Mouse (Mus musculus) heart, embryonic 12.5 days (tissue): ENCODE data around the gene Mgat5. TPM values are rescaled to one million over a fixed set of nuclear protein-coding genes. Genes with fewer than 3 reads are reported as not detected.

Experiments used
- ATAC-seq: fragments of 200-750 bp; cut with Nextera tagmentation; 2 replicates; pipeline ENCODE4 v1.8.0; 2017; ENCODE audit warnings: moderate TSS enrichment, moderate library complexity; ENCODE audit not compliant: insufficient number of reproducible peaks, low FRiP score
- H3K27ac ChIP-seq: fragments of 300-500 bp; sonication (generic); 2 replicates; pipeline ENCODE4 v1.5.1; 2016; ENCODE audit warnings: mild to moderate bottlenecking, moderate library complexity; ENCODE audit not compliant: poor library complexity, severe bottlenecking
- H3K27me3 ChIP-seq: fragments of 300-500 bp; sonication (generic); replicated peaks from 2 replicates; pipeline ENCODE4 v1.6.1; 2016; ENCODE audit warnings: mild to moderate bottlenecking, moderate library complexity
- H3K36me3 ChIP-seq: fragments of 300-500 bp; sonication (generic); 2 replicates; pipeline ENCODE4 v1.6.1; 2016; ENCODE audit warnings: mild to moderate bottlenecking, moderate library complexity
- H3K4me1 ChIP-seq: fragments of 300-500 bp; sonication (generic); replicated peaks from 2 replicates; pipeline ENCODE4 v1.6.1; 2016; ENCODE audit warnings: mild to moderate bottlenecking
- H3K4me2 ChIP-seq: fragments of 300-500 bp; sonication (generic); 2 replicates; pipeline ENCODE4 v1.6.1; 2016; ENCODE audit warnings: mild to moderate bottlenecking, moderate library complexity
- H3K4me3 ChIP-seq: fragments of 300-500 bp; sonication (generic); 2 replicates; pipeline ENCODE4 v1.5.1; 2016; ENCODE audit warnings: mild to moderate bottlenecking
- H3K9ac ChIP-seq: fragments of 300-500 bp; sonication (generic); 2 replicates; pipeline ENCODE4 v1.6.1; 2016; ENCODE audit warnings: mild to moderate bottlenecking, moderate library complexity
- H3K9me3 ChIP-seq: fragments of 300-500 bp; sonication (generic); replicated peaks from 2 replicates; pipeline ENCODE4 v1.6.1; 2016; ENCODE audit warnings: mild to moderate bottlenecking, moderate library complexity
- WGBS: fragments of 180-500 bp; shearing (Covaris S2); methylation state at CpG from one replicate; pipeline ENCODE4 v1.1.7; 2016; 5-methylcytosine and 5-hydroxymethylcytosine counted together
- polyA plus RNA-seq: library from polyadenylated mRNA; unstranded; fragments of >200 nt; fragmentation: Nextera tagmentation; extraction: Ambion mirVana; gene quantifications from 2 replicates; pipeline ENCODE4 v1.2.1, GENCODE M21; 2016

Gene Mgat5
- polyA plus RNA-seq, 1 experiment from 2014 or later = 4.3 TPM

- H3K4me3 ChIP-seq = no peak overlapping the region
- H3K27ac ChIP-seq = peak overlapping the region; percentile 42; the same call in 1 of the 2 replicates
- no peak overlapping the region for H3K4me2 ChIP-seq
- no peak for ATAC-seq
- no peak overlapping the region for H3K9ac ChIP-seq
- no peaks in the 10 kb centered on the region; the same call in 1 of the 2 replicates for H3K9me3 ChIP-seq
- H3K4me1 ChIP-seq = peaks cover 40% of the 10 kb centered on the region
- 52% methylated on average over 6 of the region's 6 CpGs for WGBS
- peaks cover 18% of the 10 kb centered on the region for H3K36me3 ChIP-seq
- no peaks in the 10 kb centered on the region for H3K27me3 ChIP-seq
These were observed 115.0 kb downstream of the Mgat5 start for GRCm38 (mm10) chr1:127319768-127320167.

GRCm38 (mm10) chr1:127320956-127321355 is 116.1 kb downstream of the Mgat5 start:
- Histone ChIP-seq H3K4me1 (peaks cover 40% of the 10 kb centered on the region), H3K4me3 (no peak overlapping the region), H3K36me3 (peaks cover 18% of the 10 kb centered on the region), H3K27me3 (no peaks in the 10 kb centered on the region), H3K9me3 (no peaks in the 10 kb centered on the region; the same call in 1 of the 2 replicates), H3K4me2 (no peak overlapping the region), H3K27ac (peak overlapping the region; percentile 4; the same call in 1 of the 2 replicates), H3K9ac (no peak overlapping the region)
- ATAC-seq = no peak
- 63% methylated on average over 10 of the region's 10 CpGs for WGBS

DNA sequence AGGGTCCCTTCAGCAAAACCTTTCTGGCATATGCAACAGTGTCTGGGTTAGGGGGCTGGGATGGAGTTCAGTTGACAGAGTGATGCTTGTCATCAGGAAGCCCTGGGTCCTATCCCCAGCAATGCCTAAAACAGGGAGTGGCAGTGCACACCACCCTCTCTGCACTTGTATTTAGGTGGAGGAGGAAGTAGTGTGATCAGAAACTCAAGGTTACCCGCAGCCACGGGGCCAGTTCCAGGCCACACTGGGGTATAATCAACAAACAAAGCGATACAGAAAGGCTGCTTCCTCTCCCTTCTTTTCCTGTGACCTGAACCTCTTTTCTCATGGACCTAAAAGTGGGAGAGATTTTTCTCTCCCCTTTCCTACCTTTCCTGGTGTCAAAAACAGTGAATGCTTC is 116.8 kb downstream of the Mgat5 start:
- Histone ChIP-seq H3K27me3 (no peaks in the 10 kb centered on the region), H3K9ac (no peak overlapping the region), H3K4me1 (peaks cover 40% of the 10 kb centered on the region), H3K36me3 (peaks cover 18% of the 10 kb centered on the region), H3K4me2 (no peak overlapping the region), H3K4me3 (no peak overlapping the region), H3K9me3 (no peaks in the 10 kb centered on the region; the same call in 1 of the 2 replicates), H3K27ac (peak overlapping the region; percentile 26; the same call in 1 of the 2 replicates)
- 45% methylated on average over 3 of the region's 3 CpGs for WGBS
- no peak for ATAC-seq

DNA sequence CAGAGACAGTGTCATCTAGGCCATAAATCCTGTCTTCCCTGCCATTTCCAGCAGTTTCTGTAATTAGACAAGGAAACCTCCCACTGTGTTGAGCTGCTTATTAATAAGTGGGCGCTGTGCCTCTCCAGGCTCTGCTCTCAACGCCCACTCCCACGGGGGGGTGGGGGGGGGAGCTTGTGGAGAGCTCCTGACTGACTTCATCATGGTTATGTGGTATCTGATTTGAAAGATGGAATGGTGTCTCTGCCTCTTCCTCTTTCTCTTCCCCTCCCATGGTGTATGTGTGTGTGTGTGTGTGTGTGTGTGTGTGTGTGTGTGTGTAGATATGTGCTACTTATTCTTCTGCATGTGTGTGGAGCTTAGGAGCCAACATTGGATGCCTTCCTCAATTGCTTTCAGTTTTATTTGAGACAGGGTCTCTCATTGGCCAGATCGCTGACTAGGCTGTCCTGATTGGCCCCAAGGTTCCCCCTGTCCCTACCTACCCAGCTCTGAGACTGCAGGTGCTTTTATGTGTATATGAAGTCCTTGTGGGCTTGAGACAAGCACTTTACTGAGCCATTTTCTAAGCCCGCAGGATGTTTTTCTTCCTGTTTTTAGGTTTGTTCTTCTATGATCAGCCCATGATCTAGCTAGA is 117.5 kb downstream of the Mgat5 start:
- H3K4me2 ChIP-seq = no peak overlapping the region
- H3K4me1 ChIP-seq = peaks cover 39% of the 10 kb centered on the region
- WGBS = 71% methylated on average over 5 of the region's 5 CpGs
- H3K27ac ChIP-seq = no peak overlapping the region
- no peaks in the 10 kb centered on the region; the same call in 1 of the 2 replicates for H3K9me3 ChIP-seq
- H3K4me3 ChIP-seq = no peak overlapping the region
- peaks cover 18% of the 10 kb centered on the region for H3K36me3 ChIP-seq
- H3K9ac ChIP-seq = no peak overlapping the region
- ATAC-seq = no peak
- no peaks in the 10 kb centered on the region for H3K27me3 ChIP-seq

DNA sequence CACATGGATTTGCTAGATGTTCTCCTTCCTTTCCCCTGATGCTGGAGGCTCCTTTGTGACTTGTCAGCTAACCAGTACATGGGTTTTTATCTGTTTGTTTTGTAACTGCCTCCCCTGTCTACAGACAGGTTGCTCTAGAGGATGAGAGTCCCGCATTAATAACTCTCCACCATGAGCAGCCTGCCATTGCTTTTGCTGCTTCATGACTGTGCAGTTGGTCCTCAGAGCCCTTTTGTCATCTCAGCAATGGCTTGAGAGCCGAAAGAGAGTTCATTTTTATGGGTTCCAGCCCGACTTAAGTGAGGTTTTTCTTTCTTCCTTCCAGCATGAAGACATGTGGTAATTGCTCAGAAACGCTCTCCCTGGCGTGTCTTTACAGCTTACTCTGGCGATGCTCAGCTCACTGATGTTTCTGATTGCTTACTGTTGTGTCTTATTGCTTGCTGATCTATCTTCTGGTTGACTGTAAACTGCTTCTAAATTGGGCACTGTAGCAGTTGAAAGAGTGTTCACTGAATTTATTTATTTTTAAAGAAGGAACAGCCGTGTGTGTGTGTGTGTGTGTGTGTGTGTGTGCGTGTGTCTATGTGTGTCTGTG is 120.9 kb downstream of the Mgat5 start:
- H3K9ac ChIP-seq = no peak overlapping the region
- peaks cover 38% of the 10 kb centered on the region for H3K4me1 ChIP-seq
- no peak overlapping the region for H3K27ac ChIP-seq
- WGBS = 82% methylated on average over 8 of the region's 8 CpGs
- no peak for ATAC-seq
- H3K9me3 ChIP-seq = no peaks in the 10 kb centered on the region; the same call in 1 of the 2 replicates
- H3K4me3 ChIP-seq = no peak overlapping the region
- no peaks in the 10 kb centered on the region for H3K27me3 ChIP-seq
- no peak overlapping the region for H3K4me2 ChIP-seq
- peaks cover 15% of the 10 kb centered on the region for H3K36me3 ChIP-seq

- no peak for ATAC-seq
These were observed 123.0 kb downstream of the Mgat5 start for GRCm38 (mm10) chr1:127327773-127328172.

GRCm38 (mm10) chr1:127328354-127328875 is 123.6 kb downstream of the Mgat5 start:
- Histone ChIP-seq H3K4me2 (no peak overlapping the region), H3K9me3 (no peaks in the 10 kb centered on the region; the same call in 1 of the 2 replicates), H3K4me3 (no peak overlapping the region), H3K4me1 (peaks cover 17% of the 10 kb centered on the region), H3K27me3 (no peaks in the 10 kb centered on the region), H3K36me3 (peaks cover 9% of the 10 kb centered on the region), H3K27ac (no peak overlapping the region), H3K9ac (no peak overlapping the region)
- 68% methylated on average over 5 of the region's 5 CpGs for WGBS
- ATAC-seq = no peak

More at GRCm38 (mm10) chr1:127327773-127328172, 123.0 kb downstream of the Mgat5 start:
- 79% methylated on average over 6 of the region's 6 CpGs for WGBS
- H3K4me1 ChIP-seq = peaks cover 17% of the 10 kb centered on the region
- H3K27me3 ChIP-seq = no peaks in the 10 kb centered on the region
- peaks cover 14% of the 10 kb centered on the region for H3K36me3 ChIP-seq
- H3K9ac ChIP-seq = no peak overlapping the region
- H3K4me2 ChIP-seq = no peak overlapping the region
- H3K4me3 ChIP-seq = no peak overlapping the region
- no peaks in the 10 kb centered on the region; the same call in 1 of the 2 replicates for H3K9me3 ChIP-seq
- H3K27ac ChIP-seq = no peak overlapping the region

DNA sequence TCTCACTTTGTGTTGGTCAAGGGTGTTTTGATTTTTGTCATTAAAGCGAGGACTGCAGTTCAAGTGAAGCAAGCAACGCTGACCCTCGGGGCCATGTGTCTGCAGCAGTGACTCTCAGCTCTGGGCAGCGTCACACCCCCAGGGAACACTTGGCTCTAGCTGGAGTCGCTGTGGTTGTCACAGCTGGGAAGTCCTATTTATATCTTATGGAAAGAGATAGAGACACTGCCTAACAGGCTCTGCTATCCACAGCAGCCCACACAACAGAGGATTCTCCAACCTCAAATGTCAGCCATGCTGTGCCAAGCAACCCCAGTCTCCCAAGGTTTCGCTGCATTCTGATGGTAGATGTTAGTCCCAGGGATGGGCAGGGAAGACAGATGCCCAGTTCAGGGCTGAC is 125.0 kb downstream of the Mgat5 start:
- no peaks in the 10 kb centered on the region for H3K9me3 ChIP-seq
- WGBS = 38% methylated on average over 6 of the region's 6 CpGs
- no peak overlapping the region for H3K9ac ChIP-seq
- peak; percentile 59; the same call in 1 of the 2 replicates for ATAC-seq
- no peaks in the 10 kb centered on the region for H3K27me3 ChIP-seq
- H3K4me2 ChIP-seq = peak overlapping the region; percentile 7; the same call in 1 of the 2 replicates
- H3K4me1 ChIP-seq = peaks cover 17% of the 10 kb centered on the region
- H3K27ac ChIP-seq = peak overlapping the region; percentile 82
- no peaks in the 10 kb centered on the region for H3K36me3 ChIP-seq
- H3K4me3 ChIP-seq = no peak overlapping the region

- ATAC-seq = no peak
- Histone ChIP-seq H3K9me3 (no peaks in the 10 kb centered on the region), H3K27ac (no peak overlapping the region), H3K4me2 (no peak overlapping the region), H3K9ac (no peak overlapping the region), H3K4me1 (peaks cover 15% of the 10 kb centered on the region), H3K36me3 (no peaks in the 10 kb centered on the region), H3K4me3 (no peak overlapping the region), H3K27me3 (no peaks in the 10 kb centered on the region)
- WGBS = 80% methylated on average over 10 of the region's 10 CpGs
These were observed 132.9 kb downstream of the Mgat5 start for GRCm38 (mm10) chr1:127337740-127338139.

GRCm38 (mm10) chr1:127338833-127339487 is 134.1 kb downstream of the Mgat5 start:
- WGBS = 40% methylated on average over 9 of the region's 9 CpGs
- H3K4me2 ChIP-seq = no peak overlapping the region
- no peak for ATAC-seq
- H3K4me1 ChIP-seq = peaks cover 27% of the 10 kb centered on the region
- no peaks in the 10 kb centered on the region for H3K27me3 ChIP-seq
- H3K36me3 ChIP-seq = no peaks in the 10 kb centered on the region
- no peak overlapping the region for H3K4me3 ChIP-seq
- no peaks in the 10 kb centered on the region for H3K9me3 ChIP-seq
- H3K27ac ChIP-seq = no peak overlapping the region
- no peak overlapping the region for H3K9ac ChIP-seq

DNA sequence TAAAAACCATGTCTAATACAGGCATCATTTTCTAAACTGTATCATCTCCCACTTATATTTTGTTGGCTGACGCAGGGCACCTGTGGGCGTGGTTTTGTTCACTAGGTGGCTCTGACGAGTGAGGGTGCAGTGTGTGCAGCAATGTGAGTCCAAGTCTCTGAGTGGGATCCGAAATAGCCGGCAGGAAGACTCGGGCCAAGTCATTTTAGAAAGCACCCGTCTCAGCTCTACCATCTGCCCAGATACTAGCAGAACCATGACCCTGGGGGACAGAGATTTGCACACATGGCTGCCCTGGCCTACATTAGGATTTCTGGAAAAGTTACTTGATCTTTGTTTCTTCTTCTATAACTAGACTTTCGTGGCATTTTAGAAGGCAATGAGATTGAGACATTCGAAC is 135.5 kb downstream of the Mgat5 start:
- H3K4me1 ChIP-seq = peaks cover 40% of the 10 kb centered on the region
- H3K4me2 ChIP-seq = no peak overlapping the region
- no peak for ATAC-seq
- no peaks in the 10 kb centered on the region for H3K36me3 ChIP-seq
- no peaks in the 10 kb centered on the region for H3K9me3 ChIP-seq
- no peak overlapping the region for H3K9ac ChIP-seq
- 82% methylated on average over 9 of the region's 9 CpGs for WGBS
- no peak overlapping the region for H3K4me3 ChIP-seq
- no peak overlapping the region for H3K27ac ChIP-seq
- H3K27me3 ChIP-seq = no peaks in the 10 kb centered on the region
